Mouse (Mus musculus): Measurements from ENCODE around the gene Tagln3.

GRCm38 (mm10) chr16:45770914-45771313, 46.5 kb upstream of the Tagln3 start:
- no peak for TF ChIP-seq ZMIZ1 (IDR thresholded peaks at IDR 0.05; ENCODE audit: low read depth, low read length)
- TF ChIP-seq POLR2A (IDR thresholded peaks at IDR 0.05; ENCODE audit: control insufficient read depth in 1 of 2, insufficient read depth in 1 of 2, low read depth in 1 of 2, low read length in 2 of 2, poor library complexity in 1 of 2): no peak
- TF ChIP-seq MYC (IDR thresholded peaks at IDR 0.05; ENCODE audit: low read depth, low read length): no peak
- no peak for TF ChIP-seq TBP (IDR thresholded peaks at IDR 0.05; ENCODE audit: low read depth, low read length)
- no peak for TF ChIP-seq ZNF384 (IDR thresholded peaks at IDR 0.05; ENCODE audit: low read depth, low read length)
- no peak for TF ChIP-seq JUND (IDR thresholded peaks at IDR 0.05; ENCODE audit: low read depth, low read length)
- TF ChIP-seq HCFC1 (IDR thresholded peaks at IDR 0.05; ENCODE audit: low read depth, low read length): no peak
- no peak for TF ChIP-seq ZC3H11A (IDR thresholded peaks at IDR 0.05; ENCODE audit: low read depth, low read length)
